Mouse (Mus musculus): Measurements from ENCODE around the gene Cdk14. TPM values are rescaled to one million over a fixed set of nuclear protein-coding genes. Genes with fewer than 3 reads are reported as not detected.

Cdk14 gene
- polyA plus RNA-seq, 1 experiment from 2014 or later: 19.2 TPM

GRCm38 (mm10) chr5:5211034-5211779 lies 208.9 kb downstream of the Cdk14 start:
- Histone ChIP-seq H3K4me3 (no peak overlapping the region), H3K4me2 (no peak overlapping the region), H3K36me3 (no peaks in the 10 kb centered on the region), H3K27me3 (no peaks in the 10 kb centered on the region), H3K27ac (no peak overlapping the region), H3K4me1 (no peaks in the 10 kb centered on the region), H3K9me3 (no peaks in the 10 kb centered on the region), H3K9ac (no peak overlapping the region)
- 47% methylated on average over 7 of the region's 7 CpGs for WGBS
- no peak for ATAC-seq (ENCODE audit: insufficient number of reproducible peaks, low FRiP score, low TSS enrichment, low read depth)

GRCm38 (mm10) chr5:5208016-5208415 lies 212.1 kb downstream of the Cdk14 start:
- 0 out of 2 replicates have a peak, but pooled peaks cover 3% of the 10 kb centered on the region for H3K4me1 ChIP-seq
- H3K9me3 ChIP-seq: no peaks in the 10 kb centered on the region
- no peak overlapping the region for H3K27ac ChIP-seq
- ATAC-seq (ENCODE audit: insufficient number of reproducible peaks, low FRiP score, low TSS enrichment, low read depth): no peak
- H3K4me2 ChIP-seq: no peak overlapping the region
- H3K4me3 ChIP-seq: no peak overlapping the region
- no peaks in the 10 kb centered on the region for H3K27me3 ChIP-seq
- WGBS: 79% methylated on average over 4 of the region's 4 CpGs
- no peaks in the 10 kb centered on the region for H3K36me3 ChIP-seq
- no peak overlapping the region for H3K9ac ChIP-seq

GRCm38 (mm10) chr5:5206012-5206411 lies 214.1 kb downstream of the Cdk14 start:
- H3K9ac ChIP-seq: no peak overlapping the region
- no peak overlapping the region for H3K4me2 ChIP-seq
- no peaks in the 10 kb centered on the region for H3K36me3 ChIP-seq
- H3K27ac ChIP-seq: no peak overlapping the region
- 82% methylated on average over 9 of the region's 9 CpGs for WGBS
- ATAC-seq (ENCODE audit: insufficient number of reproducible peaks, low FRiP score, low TSS enrichment, low read depth): no peak
- no peak overlapping the region for H3K4me3 ChIP-seq
- H3K9me3 ChIP-seq: no peaks in the 10 kb centered on the region
- no peaks in the 10 kb centered on the region for H3K27me3 ChIP-seq
- H3K4me1 ChIP-seq: 0 out of 2 replicates have a peak, but pooled peaks cover 3% of the 10 kb centered on the region

- 92% methylated on average over 5 of the region's 5 CpGs for WGBS
- no peaks in the 10 kb centered on the region for H3K9me3 ChIP-seq
- no peak overlapping the region for H3K4me2 ChIP-seq
Observed at GRCm38 (mm10) chr5:5194562-5195221, 225.4 kb downstream of the Cdk14 start.

GRCm38 (mm10) chr5:5189590-5189989 lies 230.5 kb downstream of the Cdk14 start:
- Histone ChIP-seq H3K9me3 (no peaks in the 10 kb centered on the region), H3K4me1 (no peaks in the 10 kb centered on the region), H3K4me3 (no peak overlapping the region), H3K27ac (no peak overlapping the region), H3K9ac (no peak overlapping the region), H3K27me3 (no peaks in the 10 kb centered on the region), H3K36me3 (no peaks in the 10 kb centered on the region), H3K4me2 (no peak overlapping the region)
- WGBS: 88% methylated on average over 1 of the region's 1 CpGs
- ATAC-seq (ENCODE audit: insufficient number of reproducible peaks, low FRiP score, low TSS enrichment, low read depth): no peak

More at GRCm38 (mm10) chr5:5194562-5195221, 225.4 kb downstream of the Cdk14 start:
- Histone ChIP-seq H3K27me3 (no peaks in the 10 kb centered on the region), H3K27ac (no peak overlapping the region), H3K36me3 (no peaks in the 10 kb centered on the region), H3K4me1 (no peaks in the 10 kb centered on the region), H3K4me3 (no peak overlapping the region), H3K9ac (no peak overlapping the region)
- ATAC-seq (ENCODE audit: insufficient number of reproducible peaks, low FRiP score, low TSS enrichment, low read depth): no peak

GRCm38 (mm10) chr5:5185987-5186742 lies 233.9 kb downstream of the Cdk14 start:
- Histone ChIP-seq H3K4me1 (no peaks in the 10 kb centered on the region), H3K27me3 (no peaks in the 10 kb centered on the region), H3K9me3 (no peaks in the 10 kb centered on the region), H3K4me3 (no peak overlapping the region), H3K4me2 (no peak overlapping the region), H3K36me3 (no peaks in the 10 kb centered on the region), H3K27ac (no peak overlapping the region), H3K9ac (no peak overlapping the region)
- ATAC-seq (ENCODE audit: insufficient number of reproducible peaks, low FRiP score, low TSS enrichment, low read depth): no peak
- 87% methylated on average over 3 of the region's 3 CpGs for WGBS

GRCm38 (mm10) chr5:5185521-5185920 lies 234.6 kb downstream of the Cdk14 start:
- no peak for ATAC-seq (ENCODE audit: insufficient number of reproducible peaks, low FRiP score, low TSS enrichment, low read depth)
- H3K27ac ChIP-seq: no peak overlapping the region
- H3K9ac ChIP-seq: no peak overlapping the region
- no peaks in the 10 kb centered on the region for H3K4me1 ChIP-seq
- no peaks in the 10 kb centered on the region for H3K36me3 ChIP-seq
- no peak overlapping the region for H3K4me2 ChIP-seq
- H3K27me3 ChIP-seq: no peaks in the 10 kb centered on the region
- H3K9me3 ChIP-seq: no peaks in the 10 kb centered on the region
- H3K4me3 ChIP-seq: no peak overlapping the region

- H3K4me1 ChIP-seq: no peaks in the 10 kb centered on the region
Observed at GRCm38 (mm10) chr5:5180711-5181110, 239.4 kb downstream of the Cdk14 start.

GRCm38 (mm10) chr5:5180311-5180710 lies 239.8 kb downstream of the Cdk14 start:
- Histone ChIP-seq H3K9ac (no peak overlapping the region), H3K27ac (no peak overlapping the region)
- no peak for ATAC-seq (ENCODE audit: insufficient number of reproducible peaks, low FRiP score, low TSS enrichment, low read depth)

More at GRCm38 (mm10) chr5:5180711-5181110, 239.4 kb downstream of the Cdk14 start:
- WGBS: 52% methylated on average over 2 of the region's 2 CpGs
- ATAC-seq (ENCODE audit: insufficient number of reproducible peaks, low FRiP score, low TSS enrichment, low read depth): no peak
- no peak overlapping the region for H3K4me3 ChIP-seq
- no peak overlapping the region for H3K27ac ChIP-seq
- no peaks in the 10 kb centered on the region for H3K9me3 ChIP-seq
- no peak overlapping the region for H3K9ac ChIP-seq
- H3K36me3 ChIP-seq: no peaks in the 10 kb centered on the region
- no peaks in the 10 kb centered on the region for H3K27me3 ChIP-seq
- no peak overlapping the region for H3K4me2 ChIP-seq

GRCm38 (mm10) chr5:5176052-5176451 lies 244.1 kb downstream of the Cdk14 start:
- H3K9me3 ChIP-seq: no peaks in the 10 kb centered on the region
- 53% methylated on average over 10 of the region's 10 CpGs for WGBS
- no peaks in the 10 kb centered on the region for H3K36me3 ChIP-seq
- H3K4me2 ChIP-seq: no peak overlapping the region
- no peaks in the 10 kb centered on the region for H3K4me1 ChIP-seq
- H3K4me3 ChIP-seq: no peak overlapping the region
- no peak overlapping the region for H3K9ac ChIP-seq
- ATAC-seq (ENCODE audit: insufficient number of reproducible peaks, low FRiP score, low TSS enrichment, low read depth): no peak
- no peaks in the 10 kb centered on the region for H3K27me3 ChIP-seq
- H3K27ac ChIP-seq: no peak overlapping the region

More at GRCm38 (mm10) chr5:5180311-5180710, 239.8 kb downstream of the Cdk14 start:
- Histone ChIP-seq H3K4me3 (no peak overlapping the region), H3K4me1 (no peaks in the 10 kb centered on the region), H3K27me3 (no peaks in the 10 kb centered on the region), H3K9me3 (no peaks in the 10 kb centered on the region), H3K36me3 (no peaks in the 10 kb centered on the region), H3K4me2 (no peak overlapping the region)

- H3K27ac ChIP-seq: no peak overlapping the region
- no peaks in the 10 kb centered on the region for H3K4me1 ChIP-seq
- no peak for ATAC-seq (ENCODE audit: insufficient number of reproducible peaks, low FRiP score, low TSS enrichment, low read depth)
- no peaks in the 10 kb centered on the region for H3K36me3 ChIP-seq
- H3K4me2 ChIP-seq: no peak overlapping the region
- no peak overlapping the region for H3K9ac ChIP-seq
- WGBS: 59% methylated on average over 1 of the region's 1 CpGs
- no peaks in the 10 kb centered on the region for H3K27me3 ChIP-seq
- no peak overlapping the region for H3K4me3 ChIP-seq
- no peaks in the 10 kb centered on the region for H3K9me3 ChIP-seq
Observed at GRCm38 (mm10) chr5:5175611-5176010, 244.5 kb downstream of the Cdk14 start.

- Histone ChIP-seq H3K36me3 (no peaks in the 10 kb centered on the region), H3K4me2 (no peak overlapping the region), H3K4me1 (no peaks in the 10 kb centered on the region), H3K27ac (no peak overlapping the region), H3K4me3 (no peak overlapping the region), H3K9me3 (no peaks in the 10 kb centered on the region), H3K27me3 (no peaks in the 10 kb centered on the region), H3K9ac (no peak overlapping the region)
- WGBS: 26% methylated on average over 1 of the region's 1 CpGs
- ATAC-seq (ENCODE audit: insufficient number of reproducible peaks, low FRiP score, low TSS enrichment, low read depth): no peak
Observed at GRCm38 (mm10) chr5:5175090-5175489, 245.0 kb downstream of the Cdk14 start.

All from limb, embryonic 15.5 days (tissue).